Mouse (Mus musculus) R1 (cell line): ENCODE data around the gene Gm15446.
A peak's percentile ranks its signal among the peaks of the same experiment; 100 is the strongest.
"Not testable (repeated sequence)": the region's sequence is repeated elsewhere in the genome, so short reads cannot be mapped to it uniquely, and the experiment has no call there.

Experiments
- DNase-seq: peaks from one replicate; pipeline ENCODE4 v3.0.0-alpha.2; 2018; ENCODE audit warnings: low read depth, low spot score

Gm15446 gene

GRCm38 (mm10) chr5:109923261-109924071 is at the start of gene Gm15446:
Gene Gm15446 (plus strand): TSS chr5:109923400.
- peak; percentile 89 for DNase-seq

GRCm38 (mm10) chr5:109924129-109924528 is 929 bp downstream of the Gm15446 start:
- not testable (repeated sequence) for DNase-seq

GRCm38 (mm10) chr5:109924936-109925335 is 1.7 kb downstream of the Gm15446 start:
- no peak for DNase-seq

GRCm38 (mm10) chr5:109950281-109950680 is 27.1 kb downstream of the Gm15446 start:
- peak; percentile 71 for DNase-seq

GRCm38 (mm10) chr5:109980743-109981142 is 57.5 kb downstream of the Gm15446 start:
- DNase-seq, result peak; percentile 86
